Mouse (Mus musculus) heart, embryonic 14.5 days (tissue): ENCODE results near the gene Olfr1410. TPM values are rescaled to one million over a fixed set of nuclear protein-coding genes. Genes with fewer than 3 reads are reported as not detected.

ENCODE experiments used
- ATAC-seq: fragments of 200-750 bp; cut with Nextera tagmentation; 2 replicates; pipeline ENCODE4 v1.8.0; 2017; ENCODE audit warnings: low read depth, moderate TSS enrichment; ENCODE audit not compliant: insufficient number of reproducible peaks, insufficient read depth, low FRiP score
- H3K27ac ChIP-seq, 2 experiments: fragments of 200-500 bp in 1 of 2; fragments of 300-500 bp in 1 of 2; sonication (generic) in 1 of 2; replicated peaks in 1 of 2; 2 replicates each; pipeline ENCODE4 v1.5.1; 2012 to 2014; ENCODE audit warnings: low read depth in 2 of 2, low read length in 2 of 2, control low read depth in 1 of 2, mild to moderate bottlenecking in 1 of 2, mixed read lengths in 1 of 2; ENCODE audit not compliant: control insufficient read depth in 1 of 2, insufficient read depth in 1 of 2
- H3K27me3 ChIP-seq: fragments of 300-500 bp; sonication (generic); 2 replicates; pipeline ENCODE4 v1.6.1; 2014; ENCODE audit warnings: mild to moderate bottlenecking, low read length, control low read depth; ENCODE audit not compliant: control insufficient read depth, insufficient read depth
- H3K36me3 ChIP-seq: fragments of 300-500 bp; sonication (generic); 2 replicates; pipeline ENCODE4 v1.6.1; 2014; ENCODE audit warnings: mild to moderate bottlenecking, control low read depth, low read length, mixed read lengths; ENCODE audit not compliant: control insufficient read depth, insufficient read depth
- H3K4me1 ChIP-seq, 2 experiments: fragments of 200-500 bp in 1 of 2; fragments of 300-500 bp in 1 of 2; sonication (generic) in 1 of 2; 2 replicates each; pipeline ENCODE4 v1.6.1; 2012 to 2014; ENCODE audit warnings: low read length in 2 of 2, control low read depth in 1 of 2, mixed read lengths in 1 of 2; ENCODE audit not compliant: control insufficient read depth in 2 of 2, insufficient read depth in 2 of 2
- H3K4me2 ChIP-seq: fragments of 300-500 bp; sonication (generic); 2 replicates; pipeline ENCODE4 v1.6.1; 2014; ENCODE audit warnings: mild to moderate bottlenecking, low read length
- H3K4me3 ChIP-seq, 2 experiments: fragments of 200-500 bp in 1 of 2; fragments of 300-500 bp in 1 of 2; sonication (generic) in 1 of 2; 2 replicates each; pipeline ENCODE4 v1.5.1; 2012 to 2014; ENCODE audit warnings: low read length in 2 of 2, mild to moderate bottlenecking in 2 of 2, control low read depth in 1 of 2, low read depth in 1 of 2, moderate library complexity in 1 of 2; ENCODE audit not compliant: control insufficient read depth in 1 of 2, insufficient read depth in 1 of 2
- H3K9ac ChIP-seq: fragments of 300-500 bp; sonication (generic); 2 replicates; pipeline ENCODE4 v1.6.1; 2014; ENCODE audit warnings: mild to moderate bottlenecking, low read length
- H3K9me3 ChIP-seq: fragments of 300-500 bp; sonication (generic); 2 replicates; pipeline ENCODE4 v1.6.1; 2016; ENCODE audit warnings: low read length, control low read depth; ENCODE audit not compliant: control insufficient read depth
- WGBS: fragments of 180-500 bp; shearing (Covaris S2); extraction: QIAGEN DNeasy Blood & Tissue Kit; methylation state at CpG from one replicate; pipeline ENCODE4 v1.1.7; 2014; 5-methylcytosine and 5-hydroxymethylcytosine counted together
- polyA plus RNA-seq: library from polyadenylated mRNA; unstranded; fragments of >200 nt; fragmentation: Nextera tagmentation; extraction: Ambion mirVana; gene quantifications from 2 replicates; pipeline ENCODE4 v1.2.1, GENCODE M21; 2014

Olfr1410 gene
- polyA plus RNA-seq, 1 experiment from 2014 or later = not detected

GRCm38 (mm10) chr1:92614516-92614915 is 8.9 kb downstream of the Olfr1410 start:
- WGBS = 15% methylated on average over 1 of the region's 1 CpGs
- no peaks in the 10 kb centered on the region for H3K4me1 ChIP-seq
- no peaks in the 10 kb centered on the region for H3K9me3 ChIP-seq
- no peak overlapping the region for H3K9ac ChIP-seq
- H3K27ac ChIP-seq = no peak overlapping the region
- no peak overlapping the region for H3K4me3 ChIP-seq
- H3K36me3 ChIP-seq = no peaks in the 10 kb centered on the region
- 0 out of 2 replicates have a peak, but pooled peaks cover 3% of the 10 kb centered on the region for H3K27me3 ChIP-seq
- no peak for ATAC-seq
- H3K4me2 ChIP-seq = no peak overlapping the region

DNA sequence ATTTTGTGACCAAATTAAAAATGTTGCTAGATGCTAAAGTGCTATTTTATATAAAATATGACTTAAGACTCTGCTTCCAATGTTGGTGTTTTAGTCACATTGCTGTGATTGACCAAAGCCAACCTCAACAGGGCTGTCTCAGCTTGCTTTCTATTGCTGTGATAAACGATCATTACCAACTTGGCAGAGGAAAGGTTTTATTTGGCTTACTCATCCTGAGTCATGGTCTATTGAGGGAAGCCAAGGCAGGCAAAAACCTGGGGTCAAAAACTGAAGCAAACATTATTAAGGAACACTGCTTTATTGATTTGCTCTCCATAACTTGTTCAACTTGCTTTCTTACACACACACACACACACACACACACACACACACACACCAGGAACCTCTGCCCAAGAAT is 10.5 kb downstream of the Olfr1410 start:
- Histone ChIP-seq H3K9ac (no peak overlapping the region), H3K9me3 (no peaks in the 10 kb centered on the region), H3K4me1 (no peaks in the 10 kb centered on the region), H3K36me3 (no peaks in the 10 kb centered on the region), H3K27me3 (0 out of 2 replicates have a peak, but pooled peaks cover 3% of the 10 kb centered on the region), H3K4me2 (no peak overlapping the region), H3K27ac (no peak overlapping the region), H3K4me3 (no peak overlapping the region)
- WGBS = 77% methylated on average over 1 of the region's 1 CpGs
- ATAC-seq = no peak

DNA sequence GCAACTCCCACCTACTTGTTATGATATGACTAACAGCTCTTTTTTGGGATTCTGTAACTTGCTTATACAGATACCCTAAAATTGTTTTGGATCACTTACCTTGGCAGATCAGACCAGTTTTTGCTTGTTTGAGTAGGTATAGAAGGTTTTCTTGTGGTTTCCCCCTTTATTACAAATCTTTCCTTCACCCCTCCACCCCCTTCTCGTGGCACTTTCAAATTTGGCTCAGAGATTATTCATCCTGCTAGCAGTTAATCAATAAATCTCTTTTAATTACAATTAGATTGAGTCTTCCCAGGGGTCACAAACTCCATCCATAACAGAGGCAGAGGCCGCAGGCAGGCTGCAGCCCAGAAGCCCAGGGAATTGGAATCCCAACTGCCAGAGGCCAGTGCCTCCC is 11.9 kb downstream of the Olfr1410 start, which contains the start of gene Olfr12:
Olfr12 (plus strand) TSS at position 301 of the 400 bp plus-strand sequence.
- Histone ChIP-seq H3K27ac (no peak within 1 kb of the TSS), H3K27me3 (no peaks in the 10 kb centered on the region), H3K4me1 (no peaks in the 10 kb centered on the region), H3K36me3 (no peaks in the 10 kb centered on the region), H3K9me3 (no peaks in the 10 kb centered on the region), H3K4me2 (no peak within 1 kb of the TSS), H3K9ac (no peak within 1 kb of the TSS), H3K4me3 (no peak within 1 kb of the TSS)
- ATAC-seq = no peak
- 56% methylated on average over 2 of the region's 2 CpGs for WGBS

DNA sequence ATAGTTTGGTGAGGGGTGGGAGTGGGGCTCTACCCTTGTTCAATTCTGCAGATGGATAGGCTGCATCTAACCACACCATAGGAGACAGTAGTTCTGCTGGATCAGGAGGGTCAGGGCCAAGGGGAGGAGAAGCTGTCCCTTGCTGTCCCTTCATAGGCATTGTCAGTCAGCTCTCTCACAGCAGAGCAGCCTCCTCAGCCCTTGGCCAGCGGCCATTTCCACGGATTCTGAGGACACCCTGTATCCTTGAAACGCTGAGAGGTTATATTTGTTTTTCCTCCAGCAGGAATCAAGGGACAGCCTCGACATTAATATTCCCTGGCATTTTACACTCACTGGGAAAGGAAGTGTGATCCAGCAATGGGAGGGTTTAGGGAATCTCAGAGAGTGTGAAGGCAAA is 12.8 kb downstream of the Olfr1410 start:
- Histone ChIP-seq H3K36me3 (no peaks in the 10 kb centered on the region), H3K4me2 (no peak overlapping the region), H3K9ac (no peak overlapping the region), H3K4me3 (no peak overlapping the region), H3K9me3 (no peaks in the 10 kb centered on the region), H3K4me1 (no peaks in the 10 kb centered on the region), H3K27ac (no peak overlapping the region), H3K27me3 (no peaks in the 10 kb centered on the region)
- 55% methylated on average over 4 of the region's 4 CpGs for WGBS
- ATAC-seq = no peak

DNA sequence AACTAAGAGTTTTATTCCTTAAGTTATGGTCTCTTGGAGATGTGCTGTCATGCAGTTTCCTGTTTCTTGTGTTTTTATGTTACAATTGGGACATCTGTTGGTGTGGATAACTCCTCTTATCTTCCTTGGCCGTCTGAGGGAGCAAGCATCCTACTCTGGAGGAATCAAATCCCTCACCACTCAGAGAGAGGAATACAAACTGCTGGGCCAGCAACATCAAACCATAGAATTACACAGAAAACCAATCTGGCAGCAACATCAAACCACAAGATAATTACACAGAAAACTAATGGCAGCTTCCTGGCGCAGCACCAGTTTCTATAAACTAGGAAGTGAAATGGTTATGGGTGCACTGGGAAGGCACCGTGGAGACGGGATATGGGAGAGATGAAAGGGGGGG is 22.6 kb downstream of the Olfr1410 start:
- Histone ChIP-seq H3K9me3 (no peaks in the 10 kb centered on the region), H3K27ac (no peak overlapping the region), H3K4me3 (no peak overlapping the region), H3K27me3 (no peaks in the 10 kb centered on the region), H3K9ac (no peak overlapping the region), H3K4me2 (no peak overlapping the region), H3K36me3 (no peaks in the 10 kb centered on the region), H3K4me1 (no peaks in the 10 kb centered on the region)
- WGBS = 62% methylated on average over 4 of the region's 4 CpGs
- ATAC-seq = no peak

DNA sequence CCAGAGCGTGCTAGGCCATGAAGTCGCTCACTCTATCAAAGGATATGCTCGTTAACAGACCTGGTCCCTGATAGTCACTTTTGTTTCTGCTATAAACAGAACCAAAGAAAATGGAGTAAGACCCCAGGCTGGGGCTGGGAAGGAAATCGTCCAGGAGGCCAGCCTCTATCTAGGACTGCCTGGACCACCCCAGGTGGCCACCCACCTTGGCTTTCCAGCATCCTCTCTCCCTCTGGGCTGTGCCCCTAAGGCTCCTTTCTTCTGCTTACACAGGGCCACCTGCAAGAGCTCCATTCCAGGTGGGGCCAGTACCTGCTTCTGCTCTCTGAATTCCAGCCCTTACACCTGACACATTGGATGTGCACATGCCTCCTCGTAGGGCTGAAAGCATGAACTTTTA is 26.6 kb downstream of the Olfr1410 start:
- 75% methylated on average over 5 of the region's 5 CpGs for WGBS
- Histone ChIP-seq H3K9ac (no peak overlapping the region), H3K9me3 (no peaks in the 10 kb centered on the region), H3K27ac (no peak overlapping the region), H3K27me3 (no peaks in the 10 kb centered on the region), H3K4me2 (no peak overlapping the region), H3K4me3 (no peak overlapping the region), H3K4me1 (no peaks in the 10 kb centered on the region; a peak in 1 of 4 replicates), H3K36me3 (peaks cover 16% of the 10 kb centered on the region)
- ATAC-seq = no peak

DNA sequence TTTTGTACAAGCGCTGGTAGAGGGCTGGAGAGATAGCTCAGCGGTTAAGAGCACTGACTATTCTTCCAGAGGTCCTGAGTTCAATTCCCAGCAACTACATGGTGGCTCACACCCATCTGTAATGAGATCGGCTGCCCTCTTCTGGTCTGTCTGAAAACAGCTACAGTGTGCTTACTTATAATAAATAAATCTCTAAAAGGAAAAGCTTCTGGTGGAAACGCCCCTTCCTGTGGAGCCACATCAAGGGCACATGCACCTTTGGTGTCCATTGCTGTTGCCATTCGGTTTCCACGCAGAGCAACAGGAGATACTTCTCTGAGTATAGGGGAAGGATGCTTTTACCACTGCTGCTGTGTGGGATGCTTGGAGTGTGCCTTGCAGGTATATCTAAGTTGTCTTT is 27.4 kb downstream of the Olfr1410 start:
- H3K27ac ChIP-seq = no peak overlapping the region
- H3K27me3 ChIP-seq = no peaks in the 10 kb centered on the region
- H3K9me3 ChIP-seq = no peaks in the 10 kb centered on the region
- 58% methylated on average over 6 of the region's 6 CpGs for WGBS
- peaks cover 24% of the 10 kb centered on the region for H3K36me3 ChIP-seq
- no peak overlapping the region for H3K9ac ChIP-seq
- H3K4me2 ChIP-seq = no peak overlapping the region
- no peak for ATAC-seq
- H3K4me3 ChIP-seq = no peak overlapping the region
- H3K4me1 ChIP-seq = no peaks in the 10 kb centered on the region; a peak in 1 of 4 replicates

DNA sequence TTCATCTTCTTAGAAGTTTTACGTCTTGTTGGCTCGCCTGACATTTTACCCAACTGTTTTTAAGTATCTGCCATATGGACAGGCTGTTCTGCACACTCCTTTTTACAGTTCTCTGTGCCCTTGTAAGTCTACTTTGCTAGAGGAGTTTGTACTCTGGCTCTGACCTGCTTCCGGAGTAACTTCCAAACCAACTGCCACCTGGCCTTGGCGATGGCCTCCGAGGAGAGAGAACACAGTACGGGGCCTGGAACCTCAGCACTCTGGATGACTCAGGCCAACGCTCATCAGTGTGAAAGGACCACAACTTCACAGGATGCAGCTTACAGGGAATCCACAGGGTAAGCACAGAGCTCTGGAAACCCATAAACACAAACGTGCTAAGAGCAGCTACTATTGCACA is 28.1 kb downstream of the Olfr1410 start:
- no peak overlapping the region for H3K4me2 ChIP-seq
- H3K4me1 ChIP-seq = no peaks in the 10 kb centered on the region; a peak in 1 of 4 replicates
- H3K27ac ChIP-seq = no peak overlapping the region
- ATAC-seq = no peak
- H3K9me3 ChIP-seq = no peaks in the 10 kb centered on the region
- no peak overlapping the region for H3K9ac ChIP-seq
- H3K36me3 ChIP-seq = peaks cover 32% of the 10 kb centered on the region
- no peaks in the 10 kb centered on the region for H3K27me3 ChIP-seq
- H3K4me3 ChIP-seq = no peak overlapping the region
- 81% methylated on average over 8 of the region's 8 CpGs for WGBS
